Mouse (Mus musculus): ENCODE data around the gene Pank4. TPM values are rescaled to one million over a fixed set of nuclear protein-coding genes. Genes with fewer than 3 reads are reported as not detected.

Gene Pank4
- total RNA-seq, 2 experiments from 2014 or later, result 19.1 to 36.1 TPM

DNA sequence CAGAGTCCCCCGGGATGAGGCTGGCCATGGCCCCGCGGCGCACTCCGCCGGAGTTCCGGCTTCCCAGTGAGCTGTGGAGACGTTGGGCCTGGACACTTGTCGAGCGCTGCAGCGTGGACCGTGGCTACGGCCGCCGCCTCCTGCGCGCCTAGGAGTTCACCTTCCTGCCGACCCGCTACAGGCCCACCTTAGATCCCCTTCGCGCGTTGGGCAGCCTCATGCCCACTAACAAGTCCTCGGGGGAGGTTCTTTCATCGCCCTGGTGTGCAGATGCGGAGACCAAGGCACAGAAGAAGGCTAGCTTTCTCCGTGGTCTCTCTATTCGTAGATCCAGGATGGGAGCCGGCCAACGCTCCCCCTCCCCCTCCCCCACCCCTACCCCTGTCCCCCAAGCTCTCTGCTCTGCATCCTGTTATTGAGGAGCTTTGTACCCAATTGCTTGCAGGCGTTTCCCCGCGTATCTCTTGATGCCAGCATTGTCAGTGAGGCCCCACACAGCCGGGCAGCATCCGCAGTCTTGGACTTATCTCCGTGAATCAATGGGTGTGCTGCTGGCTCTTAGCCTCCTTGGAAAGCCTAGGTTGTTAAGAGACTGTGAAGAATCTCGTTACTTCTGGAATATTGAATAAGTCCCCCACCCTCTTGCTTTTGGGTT, 785 bp downstream of the Pank4 start:
- ATAC-seq (ENCODE audit: poor library complexity, severe bottlenecking), result 0 out of 2 replicates have a peak, but pooled peaks have one; percentile 6

DNA sequence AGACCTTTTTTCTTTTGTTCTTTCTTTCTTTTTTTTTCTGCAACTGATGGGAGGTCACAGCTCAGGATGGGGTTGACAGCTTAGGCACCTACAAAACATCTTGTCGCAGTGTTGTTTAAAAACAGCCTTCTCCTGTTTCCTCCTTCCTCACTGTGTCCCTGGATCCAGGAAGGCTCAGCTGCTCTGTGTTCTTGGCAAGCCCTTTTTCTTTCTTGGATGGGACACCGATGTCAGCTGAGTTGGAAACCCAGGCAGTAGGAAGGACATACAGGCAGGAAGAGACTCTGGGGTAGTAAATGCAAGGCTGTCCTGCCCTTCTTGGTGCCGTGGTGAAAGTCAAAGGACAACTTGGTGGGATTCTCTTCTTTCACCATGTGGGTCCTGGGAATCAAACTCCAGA, 1.9 kb downstream of the Pank4 start:
- ATAC-seq (ENCODE audit: poor library complexity, severe bottlenecking), result no peak

DNA sequence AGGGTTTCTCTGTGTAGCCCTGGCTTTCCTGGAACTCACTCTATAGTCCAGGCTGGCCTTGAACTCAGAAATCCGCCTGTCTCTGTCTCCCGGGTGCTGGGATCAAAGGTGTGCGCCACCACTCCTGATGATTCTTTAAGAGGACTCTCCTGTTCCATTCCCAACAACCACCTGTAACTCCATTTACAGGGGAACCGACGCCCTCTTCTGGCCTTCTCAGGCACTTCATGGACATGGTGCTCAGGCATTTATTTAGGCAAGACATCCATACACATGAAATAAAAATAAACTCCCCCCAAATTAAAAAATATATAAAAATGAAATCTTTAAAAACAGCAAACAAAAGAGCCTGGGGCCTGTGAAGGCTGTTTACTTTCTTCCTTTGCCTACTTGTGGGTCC, 3.2 kb downstream of the Pank4 start:
- ATAC-seq (ENCODE audit: poor library complexity, severe bottlenecking), result no peak

DNA sequence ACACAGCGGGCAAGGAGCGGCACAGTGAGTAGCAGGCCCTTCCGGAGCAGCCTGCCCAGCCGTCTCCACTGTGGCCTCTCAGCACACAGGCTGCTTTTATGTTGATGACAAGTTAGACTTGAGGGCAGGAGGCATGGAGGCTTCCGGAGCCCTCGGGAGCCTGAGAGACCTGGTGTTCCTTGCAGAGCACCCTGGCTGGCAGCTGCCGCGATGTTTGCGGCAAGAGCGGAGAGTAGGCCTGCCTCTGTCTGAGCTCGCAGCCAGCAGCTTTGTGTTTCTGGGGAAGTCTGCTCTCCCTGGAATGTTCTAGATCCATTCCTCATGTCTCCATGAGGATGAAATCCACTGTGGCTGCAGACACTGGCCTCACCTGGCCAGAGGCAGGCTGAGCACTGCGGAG, 8.6 kb downstream of the Pank4 start:
- no peak for ATAC-seq (ENCODE audit: poor library complexity, severe bottlenecking)

DNA sequence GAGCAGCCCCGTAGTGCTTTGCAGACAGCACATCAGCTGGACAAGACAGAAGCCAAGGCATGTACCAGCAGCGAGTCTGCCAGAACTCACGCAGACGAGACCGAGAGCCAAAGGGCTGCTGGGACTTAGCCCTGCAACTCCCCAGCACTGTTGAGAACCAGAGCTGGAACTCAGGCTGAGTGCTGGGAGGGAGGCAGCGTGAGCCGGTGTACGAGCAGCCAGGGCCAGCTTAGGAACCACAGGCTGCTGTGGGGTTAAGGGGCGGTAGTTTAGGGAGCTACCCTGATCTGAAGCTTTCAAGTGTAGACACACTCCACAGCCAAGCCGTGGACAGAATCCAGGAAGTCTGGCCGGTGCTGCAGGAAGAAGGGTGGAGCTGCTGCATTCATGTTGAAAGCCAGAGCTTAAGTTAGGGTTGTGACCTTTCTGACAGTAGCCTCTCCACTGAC, 10.3 kb downstream of the Pank4 start:
- no peak for ATAC-seq (ENCODE audit: poor library complexity, severe bottlenecking)

DNA sequence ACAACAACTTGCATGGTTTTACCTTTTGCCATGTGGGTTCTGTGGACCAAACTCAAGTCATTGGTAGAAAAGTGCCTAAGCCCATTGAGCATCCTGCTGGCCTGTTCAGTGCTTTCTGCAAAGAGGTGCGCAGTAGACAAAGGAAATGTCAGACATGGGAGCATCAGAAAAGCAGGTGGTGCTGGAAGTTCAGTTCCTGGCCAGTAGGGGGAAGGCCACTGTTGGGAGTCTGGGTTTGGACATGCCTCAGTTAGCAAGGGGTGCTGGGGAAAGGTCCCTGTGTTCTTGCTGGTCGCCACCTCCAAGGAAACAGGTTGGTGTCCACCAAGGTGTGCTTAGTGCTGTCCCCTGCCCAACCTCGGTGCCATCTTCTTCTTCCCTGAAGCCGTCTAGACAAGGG, 16.2 kb downstream of the Pank4 start:
- ATAC-seq (ENCODE audit: poor library complexity, severe bottlenecking), result no peak

DNA sequence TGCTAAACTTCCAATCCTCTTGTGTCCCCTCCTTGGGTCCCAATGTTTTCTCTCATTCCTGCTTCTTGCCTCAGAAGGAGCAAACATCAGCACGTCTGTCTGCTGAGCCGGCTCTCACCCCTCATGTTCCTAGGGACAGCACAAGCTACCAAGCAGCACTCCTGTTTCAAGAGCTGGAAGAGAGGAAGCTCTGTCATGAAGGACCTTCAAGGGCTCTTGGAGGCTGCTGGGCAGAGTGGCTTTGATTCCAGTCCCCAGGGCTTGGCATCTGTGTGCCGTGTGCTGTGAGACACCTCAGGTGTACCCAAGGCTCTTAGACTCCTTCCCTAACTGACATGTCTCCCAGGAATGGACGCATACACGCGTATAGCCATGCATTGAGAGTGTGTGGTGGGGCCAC, 17.2 kb downstream of the Pank4 start:
- no peak for ATAC-seq (ENCODE audit: poor library complexity, severe bottlenecking)

DNA sequence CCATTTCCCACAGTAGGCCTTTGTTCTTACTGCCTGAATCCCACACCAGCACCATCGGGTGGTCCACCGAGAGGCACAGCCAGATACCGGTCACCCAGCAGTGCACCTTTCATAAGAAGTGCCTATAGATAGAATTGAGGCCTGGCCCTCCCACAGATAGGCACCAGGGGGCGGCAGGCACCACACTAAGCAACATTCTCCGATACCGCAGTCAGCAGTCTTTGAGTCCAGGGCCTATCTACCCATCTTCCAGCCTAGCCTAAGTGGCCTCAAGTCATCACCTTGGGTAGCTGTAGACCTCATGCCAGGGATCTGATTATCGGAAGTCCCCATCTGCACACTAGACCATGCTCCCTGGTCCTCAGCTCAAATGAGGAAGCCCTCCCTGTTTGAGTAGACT, 17.6 kb downstream of the Pank4 start:
- ATAC-seq (ENCODE audit: poor library complexity, severe bottlenecking), result peak; percentile 66

DNA sequence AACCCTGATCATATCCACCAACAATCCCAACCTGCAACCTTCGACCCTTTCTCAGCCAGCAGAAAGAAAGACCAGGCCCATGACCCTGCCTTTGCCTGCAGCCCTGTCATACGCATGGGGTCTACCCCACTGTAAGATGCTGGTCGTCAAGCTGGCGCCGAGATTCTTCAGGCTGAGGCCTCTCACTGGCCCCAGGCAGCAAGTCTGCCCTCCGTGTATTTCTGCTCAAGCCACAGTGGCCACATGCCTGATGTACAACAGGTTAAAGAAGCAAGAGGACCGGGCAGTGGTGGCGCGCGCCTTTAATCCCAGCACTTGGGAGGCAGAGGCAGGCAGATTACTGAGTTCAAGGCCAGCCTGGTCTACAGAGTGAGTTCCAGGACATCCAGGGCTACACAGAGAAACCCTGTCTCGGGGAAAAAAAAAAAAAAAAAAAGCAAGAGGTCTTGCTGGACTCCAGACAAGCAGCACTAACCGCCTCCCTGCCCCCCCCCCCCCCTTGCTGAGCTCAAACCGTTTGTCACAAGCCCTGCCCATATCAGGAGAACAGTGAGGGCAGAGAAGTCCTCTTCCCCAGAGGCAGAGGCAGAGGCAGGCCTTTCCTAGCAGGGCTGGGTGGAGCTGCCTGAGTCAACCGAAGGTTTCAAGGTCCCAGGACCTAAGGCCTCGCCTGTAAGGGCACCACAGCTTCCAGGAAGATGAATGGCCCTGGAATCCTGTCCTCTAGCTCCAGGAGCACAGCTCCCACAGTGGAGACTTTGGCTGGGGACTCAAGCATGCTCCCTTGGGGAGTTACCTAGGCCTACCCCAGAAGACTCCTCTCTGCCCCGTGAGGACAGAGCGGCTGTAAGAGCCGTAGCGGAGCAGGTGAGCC, 18.6 kb downstream of the Pank4 start:
- no peak for ATAC-seq (ENCODE audit: poor library complexity, severe bottlenecking)

DNA sequence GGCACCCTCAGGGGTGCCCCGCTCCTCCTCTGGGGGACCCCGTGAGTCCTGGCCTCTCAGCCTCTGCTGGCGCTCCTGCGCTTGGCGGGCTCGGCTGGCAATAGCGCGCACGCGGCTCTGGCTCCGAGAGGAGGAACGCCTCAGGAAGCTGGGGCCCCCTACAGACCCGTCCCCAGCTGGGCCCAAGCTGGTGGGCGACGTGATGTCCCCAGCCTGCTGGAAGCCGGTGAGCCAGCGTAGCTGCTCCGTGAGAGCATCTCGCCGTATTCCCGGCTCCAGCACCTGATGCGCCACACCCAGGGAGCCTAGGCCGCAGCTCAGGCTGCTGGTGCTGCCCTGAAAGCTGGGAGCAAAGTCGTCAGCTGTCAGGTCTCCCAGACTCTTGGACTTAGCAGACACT, 19.8 kb downstream of the Pank4 start:
- no peak for ATAC-seq (ENCODE audit: poor library complexity, severe bottlenecking)

DNA sequence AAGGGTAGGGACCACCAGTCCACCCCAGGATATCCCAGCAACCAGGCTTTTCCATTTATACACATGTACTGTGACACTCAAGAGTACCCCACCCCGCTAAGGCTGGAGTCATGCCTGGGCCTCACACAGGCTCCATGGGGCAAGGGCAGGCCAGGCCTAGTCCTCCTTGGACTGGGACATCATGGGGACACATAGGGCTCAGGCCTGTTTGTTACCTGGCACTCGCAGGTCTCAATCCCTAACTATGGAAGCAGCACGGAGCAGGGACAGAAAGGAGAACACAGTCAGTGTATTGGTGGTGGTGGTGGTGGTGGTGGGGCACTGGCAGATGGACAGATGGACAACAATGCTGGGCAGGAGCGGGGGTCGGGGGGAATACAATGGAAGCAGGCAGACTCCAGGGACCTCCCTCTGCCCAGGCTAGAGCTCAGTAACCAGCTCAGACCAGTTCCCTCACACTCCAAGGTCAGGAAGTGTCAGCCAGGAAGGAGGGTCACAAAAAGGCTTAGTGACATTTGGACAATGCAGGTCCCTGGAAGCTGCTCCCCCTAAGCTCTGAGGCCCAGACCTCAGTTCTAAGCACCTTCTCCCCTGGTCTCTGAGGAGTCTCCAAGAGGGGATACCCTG, 21.3 kb downstream of the Pank4 start:
- no peak for ATAC-seq (ENCODE audit: poor library complexity, severe bottlenecking)

DNA sequence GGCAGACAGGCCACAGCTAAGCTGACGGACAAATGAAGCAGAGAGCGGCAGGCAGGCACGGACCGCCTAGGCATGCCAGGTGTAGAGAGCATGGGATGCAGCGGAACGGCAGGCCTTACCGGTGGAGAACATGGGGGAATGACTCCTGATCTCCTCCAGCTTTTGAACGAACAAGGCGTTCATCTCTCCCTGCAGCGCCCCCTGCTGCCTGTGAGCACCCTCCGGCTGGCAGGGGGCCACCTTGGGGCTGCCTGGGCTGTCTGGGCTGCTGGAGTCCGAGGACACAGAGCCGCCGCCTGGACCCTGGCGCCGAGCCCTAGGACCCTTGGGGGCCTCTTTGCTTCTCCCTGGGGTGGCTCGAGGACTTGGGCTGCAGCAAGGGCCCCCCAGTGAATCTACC, 22.2 kb downstream of the Pank4 start:
- ATAC-seq (ENCODE audit: poor library complexity, severe bottlenecking), result peak; percentile 69

DNA sequence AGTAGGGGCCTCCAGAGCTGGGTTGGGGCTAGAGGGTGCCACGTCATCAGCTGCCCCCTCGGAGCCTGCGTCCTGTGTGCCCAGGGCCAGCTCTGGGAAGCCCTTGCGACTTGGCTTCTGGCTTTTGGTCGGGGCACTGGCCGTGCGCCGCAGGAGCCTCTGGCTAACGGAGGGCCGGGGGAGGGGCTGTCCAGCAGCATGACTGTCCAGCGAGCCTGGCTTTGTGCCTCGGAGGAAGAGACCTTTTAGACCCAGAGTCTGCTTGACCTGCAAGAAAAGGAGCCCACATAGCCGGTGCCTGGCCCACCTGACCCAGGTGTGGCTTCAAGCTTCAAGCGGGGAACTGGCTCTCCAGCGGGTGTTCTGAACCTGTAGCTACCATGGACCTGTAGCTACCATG, 22.8 kb downstream of the Pank4 start:
- no peak for ATAC-seq (ENCODE audit: poor library complexity, severe bottlenecking)

DNA sequence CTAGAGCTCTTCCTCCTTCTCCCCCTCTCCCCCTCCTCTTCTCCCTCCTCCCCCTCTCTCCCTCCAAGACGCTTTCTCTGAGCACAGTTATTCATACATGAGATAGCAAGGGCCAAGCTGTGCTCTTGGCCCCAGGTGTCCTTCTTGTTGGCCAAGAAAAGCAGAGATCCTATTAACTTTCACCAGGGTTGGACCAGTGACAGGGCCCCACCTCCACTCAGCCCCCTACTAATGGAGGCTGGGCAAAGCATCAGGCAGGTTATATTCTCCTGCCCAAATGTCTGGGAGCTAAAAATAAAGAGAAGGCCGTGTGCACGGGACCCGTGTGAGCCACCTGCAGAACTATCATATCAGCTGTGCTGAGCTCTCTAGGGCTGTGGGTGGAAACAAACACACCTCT, 31.0 kb downstream of the Pank4 start:
- ATAC-seq (ENCODE audit: poor library complexity, severe bottlenecking), result no peak

DNA sequence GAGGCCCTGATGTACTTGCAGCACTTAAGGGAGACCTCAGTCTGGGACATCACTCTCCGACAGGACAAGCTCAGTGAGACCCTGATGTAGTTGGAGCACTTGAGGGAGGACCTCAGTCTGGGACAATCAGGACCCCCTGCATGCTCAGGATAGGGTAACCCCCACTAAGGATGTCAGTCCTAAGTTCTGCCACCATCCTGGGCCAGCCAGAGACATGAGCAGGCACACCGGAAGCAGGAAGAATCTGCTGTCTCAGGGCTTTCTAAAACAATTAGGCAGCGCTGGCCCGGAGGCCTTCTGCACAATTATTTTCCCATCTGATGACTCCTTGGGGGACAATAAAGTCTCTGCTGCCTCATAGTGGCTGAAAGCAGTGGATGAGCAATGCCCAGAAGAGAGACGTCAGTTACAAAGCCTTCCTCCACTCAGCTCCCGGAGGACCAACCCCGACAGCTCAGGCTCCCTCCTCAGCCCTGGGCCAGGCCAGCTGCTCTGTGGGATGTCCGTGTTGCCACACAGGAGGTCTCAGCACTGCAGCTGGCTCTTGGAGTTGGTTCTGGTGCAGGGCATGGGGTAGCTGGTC, 32.7 kb downstream of the Pank4 start:
- ATAC-seq (ENCODE audit: poor library complexity, severe bottlenecking), result no peak

DNA sequence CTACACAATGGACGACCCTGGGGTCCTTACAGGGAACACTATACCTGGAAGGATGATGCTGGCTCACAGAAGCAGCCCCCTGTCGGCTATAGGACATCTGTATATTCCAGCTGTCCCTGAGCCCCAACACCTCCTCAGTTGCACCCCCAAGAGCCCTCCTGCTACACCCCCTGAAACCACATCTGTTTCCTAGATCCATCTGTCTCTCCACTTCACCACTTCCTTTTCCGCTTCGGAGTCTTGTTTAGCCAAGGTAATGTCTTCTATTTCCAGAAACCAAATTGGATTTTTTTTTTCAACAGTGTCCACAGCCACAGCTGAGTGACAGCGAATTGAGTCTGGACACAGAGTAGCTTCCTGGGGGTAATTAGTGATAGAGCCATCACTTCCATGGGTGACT, 35.5 kb downstream of the Pank4 start:
- ATAC-seq (ENCODE audit: poor library complexity, severe bottlenecking), result no peak

DNA sequence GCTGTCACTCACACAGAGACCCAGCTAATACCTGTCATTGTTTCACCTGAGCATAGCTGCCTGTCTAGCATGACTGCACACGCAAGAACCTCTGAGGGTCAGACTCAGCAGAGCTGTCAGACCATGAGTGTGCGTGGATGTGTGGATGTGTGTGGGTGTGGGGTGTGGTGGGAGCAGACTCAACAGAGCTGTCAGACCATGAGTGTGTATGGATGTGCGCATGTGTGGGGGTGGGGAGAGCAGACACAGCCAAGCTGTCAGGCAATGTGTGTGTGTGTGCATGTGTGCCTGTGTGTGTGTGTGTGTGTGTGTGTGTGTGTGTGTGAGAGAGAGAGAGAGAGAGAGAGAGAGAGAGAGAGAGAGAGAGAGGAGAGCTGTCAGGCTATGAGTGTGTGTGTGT, 41.4 kb downstream of the Pank4 start:
- ATAC-seq (ENCODE audit: poor library complexity, severe bottlenecking), result no peak

DNA sequence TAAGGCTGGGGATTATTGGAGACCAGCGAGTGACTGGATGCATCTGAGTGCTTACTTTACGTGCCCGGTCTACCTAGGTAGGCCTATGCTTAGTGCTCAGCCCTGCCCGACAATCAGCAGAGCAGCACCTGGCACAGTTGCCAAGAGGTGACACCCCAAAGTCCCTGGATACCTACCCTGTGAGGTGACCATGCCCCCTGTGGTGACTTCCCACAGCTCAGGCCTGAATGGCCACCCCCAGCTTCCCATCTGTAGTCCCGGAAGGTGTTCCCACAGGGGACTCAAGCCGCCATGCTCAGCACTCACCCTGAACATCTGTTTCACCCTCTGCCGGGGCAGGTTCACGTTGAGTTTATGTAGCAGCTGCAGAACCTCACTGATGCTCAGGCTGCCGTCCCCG, 42.4 kb downstream of the Pank4 start:
- no peak for ATAC-seq (ENCODE audit: poor library complexity, severe bottlenecking)

DNA sequence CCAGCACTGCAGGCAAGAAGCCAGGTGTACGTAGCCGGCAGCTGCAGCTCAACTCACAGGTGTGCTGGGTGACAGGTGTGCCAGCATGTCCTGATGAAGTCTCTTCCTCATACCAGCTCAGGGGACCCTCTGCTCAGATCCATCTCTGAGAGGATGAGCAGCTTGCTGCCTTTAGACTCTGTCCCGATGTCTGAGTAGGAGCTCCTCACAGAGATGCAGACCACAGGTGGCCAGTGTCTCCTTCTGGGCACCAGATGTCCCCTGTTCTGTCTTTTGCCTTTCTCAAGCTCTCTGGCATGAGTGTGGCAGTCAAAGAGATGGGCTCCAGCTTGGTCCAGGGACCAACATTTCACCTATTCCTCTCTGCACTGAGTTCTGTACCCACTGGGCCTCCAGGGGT, 43.7 kb downstream of the Pank4 start:
- ATAC-seq (ENCODE audit: poor library complexity, severe bottlenecking), result no peak

DNA sequence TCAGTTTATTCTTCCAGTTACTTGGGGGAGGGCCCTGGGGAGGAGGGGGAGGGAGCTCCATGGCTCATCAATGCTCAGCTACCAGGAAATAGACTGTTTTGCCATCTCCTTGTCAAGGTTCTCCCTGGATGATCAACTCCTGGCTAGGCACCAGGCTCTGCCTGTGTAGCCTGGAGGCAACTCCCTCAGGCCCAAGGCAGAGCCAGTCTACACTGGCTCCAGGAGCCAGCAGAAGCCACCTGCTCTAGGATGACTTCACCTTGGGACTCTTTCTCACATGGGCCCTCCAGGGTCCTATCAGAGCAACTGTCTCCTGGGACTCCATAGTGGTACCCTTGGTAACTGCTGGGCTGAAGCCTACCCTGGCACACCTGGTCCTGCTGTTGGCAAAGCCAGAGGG, 44.2 kb downstream of the Pank4 start:
- no peak for ATAC-seq (ENCODE audit: poor library complexity, severe bottlenecking)

DNA sequence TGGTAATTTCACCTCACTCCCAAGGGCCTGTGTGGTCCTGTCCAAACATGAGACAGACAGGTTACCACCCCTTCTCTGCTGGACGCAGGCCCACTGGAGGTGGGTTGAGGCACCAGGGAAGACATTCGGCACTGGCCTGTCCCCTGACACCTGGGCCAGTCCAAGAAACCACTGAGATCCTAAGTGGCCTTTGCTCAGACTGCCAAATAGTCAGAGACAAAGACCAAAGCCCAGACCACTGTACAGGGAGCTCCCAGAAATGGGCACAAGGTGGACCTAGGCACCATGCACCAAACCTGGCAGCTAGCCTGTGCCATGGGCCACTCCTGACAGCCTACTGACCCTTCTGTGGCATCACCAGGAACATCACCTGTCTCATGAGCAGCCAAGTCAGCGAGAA, 45.3 kb downstream of the Pank4 start:
- ATAC-seq (ENCODE audit: poor library complexity, severe bottlenecking), result no peak

DNA sequence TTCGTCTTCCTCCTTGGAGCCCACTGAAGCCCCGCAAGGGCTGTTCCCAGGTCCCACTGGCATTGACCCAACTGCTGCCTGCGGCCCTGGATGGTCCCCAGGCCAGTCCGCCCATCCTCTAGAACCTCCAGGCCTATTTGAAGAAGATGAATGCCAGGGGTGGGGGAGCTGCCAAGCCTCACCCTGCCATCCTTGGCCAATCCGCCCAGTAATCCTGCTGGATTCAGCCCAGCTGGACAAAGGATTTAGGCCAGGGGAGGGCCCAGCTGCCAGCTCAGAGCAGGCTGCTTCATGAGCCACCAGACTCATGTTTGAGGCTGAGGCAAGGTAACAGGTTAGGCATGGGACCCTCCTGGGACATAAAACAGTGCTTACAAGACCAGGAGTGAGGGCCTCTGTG, 46.9 kb downstream of the Pank4 start:
- ATAC-seq (ENCODE audit: poor library complexity, severe bottlenecking), result no peak

Data from megakaryocyte, adult 5-6 weeks (primary cell).